Mouse (Mus musculus) liver, embryonic 14.5 days (tissue): Measurements from ENCODE around the gene Ccdc71. TPM values are rescaled to one million over a fixed set of nuclear protein-coding genes. Genes with fewer than 3 reads are reported as not detected.

Experiments used
- ATAC-seq: fragments of 200-750 bp; cut with Nextera tagmentation; 2 replicates; pipeline ENCODE4 v1.8.0; 2017; ENCODE audit warnings: moderate number of reproducible peaks, mild to moderate bottlenecking, moderate library complexity; ENCODE audit not compliant: insufficient read depth
- DNase-seq, 3 experiments: peaks; one replicate each; pipeline ENCODE4 v3.0.0-alpha.2; 2012 to 2013; ENCODE audit warnings: low read depth in 3 of 3, low spot score in 3 of 3
- H3K27ac ChIP-seq: fragments of 300-500 bp; sonication (generic); 2 replicates; pipeline ENCODE4 v1.5.1; 2014; ENCODE audit warnings: moderate library complexity, mild to moderate bottlenecking, control low read depth, inconsistent platforms
- H3K27me3 ChIP-seq: fragments of 300-500 bp; sonication (generic); 2 replicates; pipeline ENCODE4 v1.6.1; 2014; ENCODE audit warnings: mild to moderate bottlenecking, low read length, moderate library complexity; ENCODE audit not compliant: control insufficient read depth, insufficient read depth
- H3K36me3 ChIP-seq: fragments of 300-500 bp; sonication (generic); replicated peaks from 2 replicates; pipeline ENCODE4 v1.6.1; 2014; ENCODE audit warnings: low read depth; ENCODE audit not compliant: control insufficient read depth, insufficient read depth
- H3K4me1 ChIP-seq, 2 experiments: fragments of 200-500 bp in 1 of 2; fragments of 300-500 bp in 1 of 2; sonication (generic) in 1 of 2; replicated peaks; 2 replicates each; pipeline ENCODE4 v1.6.1; 2012 to 2014; ENCODE audit warnings: antibody characterized with exemption in 1 of 2, inconsistent platforms in 1 of 2, low read length in 1 of 2; ENCODE audit not compliant: control insufficient read depth in 2 of 2, insufficient read depth in 2 of 2
- H3K4me2 ChIP-seq: fragments of 300-500 bp; sonication (generic); 2 replicates; pipeline ENCODE4 v1.6.1; 2014; ENCODE audit warnings: low read depth, mild to moderate bottlenecking, control low read depth, moderate library complexity
- H3K4me3 ChIP-seq, 2 experiments: fragments of 200-500 bp in 1 of 2; fragments of 300-500 bp in 1 of 2; sonication (generic) in 1 of 2; 2 replicates each; pipeline ENCODE4 v1.5.1; 2012 to 2014; ENCODE audit warnings: low read depth in 2 of 2, low read length in 2 of 2, mild to moderate bottlenecking in 2 of 2, control low read depth in 1 of 2, inconsistent platforms in 1 of 2, moderate library complexity in 1 of 2; ENCODE audit not compliant: insufficient read depth in 1 of 2
- H3K9ac ChIP-seq: fragments of 300-500 bp; sonication (generic); replicated peaks from 2 replicates; pipeline ENCODE4 v1.6.1; 2014; ENCODE audit warnings: mild to moderate bottlenecking, control low read depth, moderate library complexity
- H3K9me3 ChIP-seq: fragments of 300-500 bp; sonication (generic); 2 replicates; pipeline ENCODE4 v1.6.1; 2016; ENCODE audit warnings: low read length, mixed read lengths; ENCODE audit not compliant: control insufficient read depth
- CTCF ChIP-seq: IDR thresholded peaks from 2 replicates; pipeline ENCODE4 v1.5.1; 2016; ENCODE audit warnings: antibody characterized with exemption, low read depth, control low read depth
- EP300 ChIP-seq: IDR thresholded peaks from 2 replicates; pipeline ENCODE4 v1.6.1; 2016; ENCODE audit warnings: antibody characterized with exemption, low read depth
- WGBS: fragments of 180-500 bp; shearing (Covaris S2); extraction: QIAGEN DNeasy Blood & Tissue Kit; methylation state at CpG from one replicate; pipeline ENCODE4 v1.1.7; 2014; ENCODE audit not compliant: insufficient replicate concordance; 5-methylcytosine and 5-hydroxymethylcytosine counted together
- polyA plus RNA-seq, 2 experiments: library from polyadenylated mRNA; depleted of rRNA in 1 of 2; stranded (reverse) in 1 of 2; unstranded in 1 of 2; fragments of >200 nt; fragmentation: Nextera tagmentation in 1 of 2; extraction: Ambion mirVana in 1 of 2; gene quantifications; 2 replicates each; pipeline versions ENCODE4 v1.2.1 to v1.2.3; 2012 to 2014

Ccdc71 gene
- polyA plus RNA-seq, 2 experiments = 9.7 to 14.5 TPM

GRCm38 (mm10) chr9:108499943-108500342, 39.6 kb downstream of the Ccdc71 start:
- no peaks in the 10 kb centered on the region for H3K27me3 ChIP-seq

GRCm38 (mm10) chr9:108506901-108507300, 46.6 kb downstream of the Ccdc71 start:
- Histone ChIP-seq H3K9me3 (no peaks in the 10 kb centered on the region), H3K9ac (no peak overlapping the region), H3K27ac (no peak overlapping the region), H3K4me1 (peaks cover 7 to 12% of the 10 kb centered on the region in 2 experiments; a peak in 3 of 4 replicates), H3K4me2 (peak overlapping the region; percentile 98), H3K4me3 (peak overlapping the region in 1 of 2 experiments; percentile 73; a peak in 2 of 4 replicates), H3K36me3 (peaks cover 20% of the 10 kb centered on the region), H3K27me3 (no peaks in the 10 kb centered on the region)
- WGBS = 77% methylated on average over 7 of the region's 7 CpGs
- DNase-seq (no peak), ATAC-seq (no peak)
- TF ChIP-seq EP300 = no peak
- no peak for TF ChIP-seq CTCF

More at GRCm38 (mm10) chr9:108499943-108500342, 39.6 kb downstream of the Ccdc71 start:
- Histone ChIP-seq H3K4me1 (no peaks in the 10 kb centered on the region), H3K4me3 (no peak overlapping the region), H3K36me3 (peaks cover 67% of the 10 kb centered on the region), H3K4me2 (no peak overlapping the region), H3K9me3 (no peaks in the 10 kb centered on the region), H3K27ac (no peak overlapping the region), H3K9ac (no peak overlapping the region)
- no peak for TF ChIP-seq EP300
- no peak for TF ChIP-seq CTCF
- ATAC-seq (no peak), DNase-seq (no peak)
- whole genome bisulfite sequencing = 91% methylated on average over 15 of the region's 15 CpGs

- DNase-seq (peak; percentile 96), ATAC-seq (peak; percentile 97)
- peak within 1 kb of the TSS; percentile 98 for H3K4me2 ChIP-seq
- H3K36me3 ChIP-seq = peaks cover 29% of the 10 kb centered on the region
- H3K4me1 ChIP-seq = peaks cover 7 to 12% of the 10 kb centered on the region in 2 experiments; a peak in 3 of 4 replicates
- H3K27me3 ChIP-seq = no peaks in the 10 kb centered on the region
- peak within 1 kb of the TSS; percentile 70 for H3K9ac ChIP-seq
- H3K4me3 ChIP-seq = peak within 1 kb of the TSS; percentile 73 to 83
- WGBS = under 1% methylated on average over 37 of the region's 37 CpGs
- peak within 1 kb of the TSS; percentile 80 for H3K27ac ChIP-seq
- H3K9me3 ChIP-seq = no peaks in the 10 kb centered on the region
- TF ChIP-seq CTCF (no peak), EP300 (no peak)
Observed at GRCm38 (mm10) chr9:108507619-108508434, 47.5 kb downstream of the Ccdc71 start, which contains the start of gene Qars. Gene Qars (plus strand): TSS chr9:108507706.

GRCm38 (mm10) chr9:108508776-108509175, 48.4 kb downstream of the Ccdc71 start:
- peak overlapping the region; percentile 98 for H3K4me2 ChIP-seq
- no peaks in the 10 kb centered on the region for H3K9me3 ChIP-seq
- H3K9ac ChIP-seq = peak overlapping the region; percentile 70
- no peak overlapping the region; the same call in 1 of the 2 replicates for H3K27ac ChIP-seq
- ATAC-seq (no peak), DNase-seq (no peak)
- peaks cover 7 to 12% of the 10 kb centered on the region in 2 experiments; a peak in 3 of 4 replicates for H3K4me1 ChIP-seq
- peaks cover 38% of the 10 kb centered on the region for H3K36me3 ChIP-seq
- 61% methylated on average over 7 of the region's 7 CpGs for WGBS
- H3K4me3 ChIP-seq = peak overlapping the region; percentile 73 to 83
- H3K27me3 ChIP-seq = no peaks in the 10 kb centered on the region
- no peak for TF ChIP-seq EP300
- no peak for TF ChIP-seq CTCF

Other genes with a start within 250 kb of the Ccdc71 start
- 4.8 and 5.3 TPM in 2 replicates for gene Dag1, start 196.6 kb upstream of the Ccdc71 start, polyA plus RNA-seq (2012; rRNA removed)
- gene Dag1, start 196.6 kb upstream of the Ccdc71 start, polyA plus RNA-seq (2014; fragmentation: Nextera tagmentation; extraction: Ambion mirVana) = 12.0 and 13.0 TPM in 2 replicates
- 2.8 and 2.9 TPM in 2 replicates for gene Nicn1, start 170.1 kb upstream of the Ccdc71 start, polyA plus RNA-seq (2012; rRNA removed)
- gene Nicn1, start 170.1 kb upstream of the Ccdc71 start, polyA plus RNA-seq (2014; fragmentation: Nextera tagmentation; extraction: Ambion mirVana) = 4.3 and 6.2 TPM in 2 replicates
- 6.1 and 7.5 TPM in 2 replicates for gene Amt, start 163.7 kb upstream of the Ccdc71 start, polyA plus RNA-seq (2012; rRNA removed)
- gene Amt, start 163.7 kb upstream of the Ccdc71 start, polyA plus RNA-seq (2014; fragmentation: Nextera tagmentation; extraction: Ambion mirVana) = 7.2 and 7.7 TPM in 2 replicates
- 62.5 and 76.4 TPM in 2 replicates for gene Rhoa, start 154.4 kb upstream of the Ccdc71 start, polyA plus RNA-seq (2012; rRNA removed)
- gene Rhoa, start 154.4 kb upstream of the Ccdc71 start, polyA plus RNA-seq (2014; fragmentation: Nextera tagmentation; extraction: Ambion mirVana) = 130 and 133 TPM in 2 replicates
- gene Tcta, start 154.4 kb upstream of the Ccdc71 start, polyA plus RNA-seq (2012; rRNA removed) = 10.4 and 10.6 TPM in 2 replicates
- 10.9 and 13.2 TPM in 2 replicates for gene Tcta, start 154.4 kb upstream of the Ccdc71 start, polyA plus RNA-seq (2014; fragmentation: Nextera tagmentation; extraction: Ambion mirVana)
- gene Gpx1, start 121.6 kb upstream of the Ccdc71 start, polyA plus RNA-seq (2012; rRNA removed) = 3,084 and 3,741 TPM in 2 replicates
- gene Gpx1, start 121.6 kb upstream of the Ccdc71 start, polyA plus RNA-seq (2014; fragmentation: Nextera tagmentation; extraction: Ambion mirVana) = 6,910 and 6,914 TPM in 2 replicates
- 29.2 and 38.5 TPM in 2 replicates for gene Usp4, start 112.7 kb upstream of the Ccdc71 start, polyA plus RNA-seq (2012; rRNA removed)
- gene Usp4, start 112.7 kb upstream of the Ccdc71 start, polyA plus RNA-seq (2014; fragmentation: Nextera tagmentation; extraction: Ambion mirVana) = 59.3 and 67.6 TPM in 2 replicates
- gene 1700102P08Rik, start 67.7 kb upstream of the Ccdc71 start, polyA plus RNA-seq (2012; rRNA removed) = 0.47 and 0.49 TPM in 2 replicates
- 0.45 and 0.52 TPM in 2 replicates for gene 1700102P08Rik, start 67.7 kb upstream of the Ccdc71 start, polyA plus RNA-seq (2014; fragmentation: Nextera tagmentation; extraction: Ambion mirVana)
- 0.12 and 0.20 TPM in 2 replicates for gene Ccdc36, start 32.0 kb upstream of the Ccdc71 start, polyA plus RNA-seq (2012; rRNA removed)
- 0.24 and 0.27 TPM in 2 replicates for gene Ccdc36, start 32.0 kb upstream of the Ccdc71 start, polyA plus RNA-seq (2014; fragmentation: Nextera tagmentation; extraction: Ambion mirVana)
- not detected in 2 replicates for gene BC048562, start 24.0 kb upstream of the Ccdc71 start, polyA plus RNA-seq (2012; rRNA removed)
- gene BC048562, start 24.0 kb upstream of the Ccdc71 start, polyA plus RNA-seq (2014; fragmentation: Nextera tagmentation; extraction: Ambion mirVana) = not detected in 2 replicates
- 13.1 and 16.5 TPM in 2 replicates for gene Klhdc8b, start 1.1 kb downstream of the Ccdc71 start, polyA plus RNA-seq (2012; rRNA removed)
- 6.9 and 9.5 TPM in 2 replicates for gene Klhdc8b, start 1.1 kb downstream of the Ccdc71 start, polyA plus RNA-seq (2014; fragmentation: Nextera tagmentation; extraction: Ambion mirVana)
- 8.3 and 9.1 TPM in 2 replicates for gene Lamb2, start 19.2 kb downstream of the Ccdc71 start, polyA plus RNA-seq (2012; rRNA removed)
- gene Lamb2, start 19.2 kb downstream of the Ccdc71 start, polyA plus RNA-seq (2014; fragmentation: Nextera tagmentation; extraction: Ambion mirVana) = 4.3 and 5.8 TPM in 2 replicates
- 33.9 and 36.0 TPM in 2 replicates for gene Usp19, start 30.1 kb downstream of the Ccdc71 start, polyA plus RNA-seq (2012; rRNA removed)
- gene Usp19, start 30.1 kb downstream of the Ccdc71 start, polyA plus RNA-seq (2014; fragmentation: Nextera tagmentation; extraction: Ambion mirVana) = 17.1 and 22.5 TPM in 2 replicates
- gene Qars, start 47.2 kb downstream of the Ccdc71 start, polyA plus RNA-seq (2012; rRNA removed) = 88.6 and 184 TPM in 2 replicates
- 61.3 and 65.8 TPM in 2 replicates for gene Qars, start 47.2 kb downstream of the Ccdc71 start, polyA plus RNA-seq (2014; fragmentation: Nextera tagmentation; extraction: Ambion mirVana)
- gene Qrich1, start 56.3 kb downstream of the Ccdc71 start, polyA plus RNA-seq (2012; rRNA removed) = 34.0 and 40.6 TPM in 2 replicates
- 39.8 and 46.3 TPM in 2 replicates for gene Qrich1, start 56.3 kb downstream of the Ccdc71 start, polyA plus RNA-seq (2014; fragmentation: Nextera tagmentation; extraction: Ambion mirVana)
- 86.6 and 117 TPM in 2 replicates for gene Impdh2, start 99.8 kb downstream of the Ccdc71 start, polyA plus RNA-seq (2012; rRNA removed)
- 104 and 117 TPM in 2 replicates for gene Impdh2, start 99.8 kb downstream of the Ccdc71 start, polyA plus RNA-seq (2014; fragmentation: Nextera tagmentation; extraction: Ambion mirVana)
- gene Ndufaf3, start 106.9 kb downstream of the Ccdc71 start, polyA plus RNA-seq (2012; rRNA removed) = 8.9 and 12.1 TPM in 2 replicates
- 36.1 and 36.9 TPM in 2 replicates for gene Ndufaf3, start 106.9 kb downstream of the Ccdc71 start, polyA plus RNA-seq (2014; fragmentation: Nextera tagmentation; extraction: Ambion mirVana)
- gene Dalrd3, start 109.4 kb downstream of the Ccdc71 start, polyA plus RNA-seq (2012; rRNA removed) = 43.8 and 48.0 TPM in 2 replicates
- 26.4 and 33.6 TPM in 2 replicates for gene Dalrd3, start 109.4 kb downstream of the Ccdc71 start, polyA plus RNA-seq (2014; fragmentation: Nextera tagmentation; extraction: Ambion mirVana)
- gene Wdr6, start 118.2 kb downstream of the Ccdc71 start, polyA plus RNA-seq (2012; rRNA removed) = 8.4 and 9.4 TPM in 2 replicates
- gene Wdr6, start 118.2 kb downstream of the Ccdc71 start, polyA plus RNA-seq (2014; fragmentation: Nextera tagmentation; extraction: Ambion mirVana) = 8.4 and 11.1 TPM in 2 replicates
- gene P4htm, start 137.1 kb downstream of the Ccdc71 start, polyA plus RNA-seq (2012; rRNA removed) = 0.52 and 0.54 TPM in 2 replicates
- gene P4htm, start 137.1 kb downstream of the Ccdc71 start, polyA plus RNA-seq (2014; fragmentation: Nextera tagmentation; extraction: Ambion mirVana) = 0.25 and 0.67 TPM in 2 replicates
- gene Arih2, start 188.9 kb downstream of the Ccdc71 start, polyA plus RNA-seq (2012; rRNA removed) = 15.3 and 17.7 TPM in 2 replicates
- gene Arih2, start 188.9 kb downstream of the Ccdc71 start, polyA plus RNA-seq (2014; fragmentation: Nextera tagmentation; extraction: Ambion mirVana) = 18.0 and 22.0 TPM in 2 replicates
- 5.8 and 8.6 TPM in 2 replicates for gene Slc25a20, start 201.6 kb downstream of the Ccdc71 start, polyA plus RNA-seq (2012; rRNA removed)
- 12.3 and 14.0 TPM in 2 replicates for gene Slc25a20, start 201.6 kb downstream of the Ccdc71 start, polyA plus RNA-seq (2014; fragmentation: Nextera tagmentation; extraction: Ambion mirVana)
- gene Prkar2a, start 228.8 kb downstream of the Ccdc71 start, polyA plus RNA-seq (2012; rRNA removed) = 5.0 and 6.4 TPM in 2 replicates
- gene Prkar2a, start 228.8 kb downstream of the Ccdc71 start, polyA plus RNA-seq (2014; fragmentation: Nextera tagmentation; extraction: Ambion mirVana) = 9.9 and 10.1 TPM in 2 replicates